In the genomic region with DNA sequence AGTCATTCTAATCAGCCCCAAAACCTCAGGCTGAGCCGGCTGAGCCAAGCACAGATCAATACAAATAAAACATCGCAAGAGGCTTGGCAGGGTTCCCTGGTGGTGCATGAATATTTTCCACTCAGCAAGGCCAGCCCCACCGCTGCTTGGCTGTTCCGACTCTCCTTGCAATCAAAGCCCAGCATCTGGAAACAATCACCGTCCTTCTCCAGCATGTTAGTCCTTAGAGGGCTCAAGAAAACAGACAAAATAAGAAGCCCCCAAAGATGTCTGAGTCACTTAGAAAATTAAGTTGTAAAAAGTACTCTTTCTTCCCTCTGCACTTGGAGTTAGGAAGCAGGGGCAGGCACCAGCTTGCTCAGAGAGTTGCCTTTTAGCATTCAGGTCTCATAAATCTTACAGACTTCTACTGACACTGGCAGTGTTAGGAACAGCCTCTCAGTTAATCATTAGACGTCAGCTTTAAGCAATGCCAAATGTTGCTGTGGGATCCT, we compare ENCODE assay signal across 8 mouse cellular contexts. TPM values are rescaled to one million over a fixed set of nuclear protein-coding genes. Genes with fewer than 3 reads are reported as not detected.
DNase-seq lines count a peak whose midpoint lies in the region; ATAC-seq and TF ChIP-seq lines count a peak whose summit lies in the region.

No protein-coding gene starts in this region.

- peak overlapping the region; percentile 67 for H3K27ac ChIP-seq in liver, adult 2 months (replicated peaks; ENCODE audit: insufficient read depth, low read depth, low read length)
- H3K27ac ChIP-seq in liver, embryonic 11.5 days (ENCODE audit: low read depth, low read length), result no peak overlapping the region
- H3K27ac ChIP-seq in layer of hippocampus, adult 2 months, result no peak overlapping the region

- no peaks in the 10 kb centered on the region for H3K36me3 ChIP-seq in liver, adult 2 months (ENCODE audit: control insufficient read depth, insufficient read depth, low read length)
- no peaks in the 10 kb centered on the region for H3K36me3 ChIP-seq in liver, embryonic 11.5 days (ENCODE audit: control insufficient read depth, insufficient read depth, low read length)

- no peak for ATAC-seq in liver, embryonic 11.5 days (replicated peaks; ENCODE audit: low FRiP score)
- ATAC-seq in activated CD4-positive, CD25-positive, alpha-beta regulatory T cell, adult 4 months, result no peak

- H3K9me3 ChIP-seq in liver, embryonic 11.5 days (ENCODE audit: control insufficient read depth, low read length), result no peaks in the 10 kb centered on the region

- intact Hi-C loops in heart, postnatal 25 days (cut with DNase I), result loop anchor here (5.0 kb wide), 1 partner anchor 45 kb away; no protein-coding TSS in a partner anchor

- no peak overlapping the region for H3K9ac ChIP-seq in liver, adult 2 months (ENCODE audit: low read depth, low read length)
- no peak overlapping the region for H3K9ac ChIP-seq in liver, embryonic 11.5 days (ENCODE audit: low read depth, low read length)

- peak; percentile 92 for DNase-seq in liver, adult 2 months (ENCODE audit: extremely low read depth, low read depth, low spot score)
- no peak for DNase-seq in liver, embryonic 11.5 days (ENCODE audit: low spot score)
- peak; percentile 93 for DNase-seq in forelimb bud, embryonic 11.5 days (ENCODE audit: low read depth, low spot score)
- peak; percentile 79 for DNase-seq in heart, postnatal 25 days (ENCODE audit: low spot score)
- peak; percentile 36 to 40 for DNase-seq in layer of hippocampus, adult 2 months (ENCODE audit: low spot score in 2 of 2)
- DNase-seq in lung, postnatal 10 days, result peak; percentile 82
- peak; percentile 34 for DNase-seq in right cerebral cortex, postnatal 14 days

- 9% methylated on average over 6 of the region's 6 CpGs for WGBS in liver, adult 2 months
- 34% methylated on average over 6 of the region's 6 CpGs for WGBS in liver, embryonic 11.5 days

- no peak overlapping the region for H3K4me3 ChIP-seq in liver, adult 2 months (ENCODE audit: insufficient read depth, low read depth, low read length)
- no peak overlapping the region for H3K4me3 ChIP-seq in liver, embryonic 11.5 days (ENCODE audit: low read depth, low read length)
- H3K4me3 ChIP-seq in layer of hippocampus, adult 2 months, result no peak overlapping the region

- no peak for TF ChIP-seq CTCF in liver, adult 2 months (IDR thresholded peaks at IDR 0.05; ENCODE audit: low read depth, low read length)
- TF ChIP-seq CTCF in layer of hippocampus, adult 2 months (conservative IDR thresholded peaks at IDR 0.05), result no peak

- H3K27me3 ChIP-seq in liver, adult 2 months (ENCODE audit: control insufficient read depth, insufficient read depth, low read length), result no peaks in the 10 kb centered on the region
- no peaks in the 10 kb centered on the region for H3K27me3 ChIP-seq in liver, embryonic 11.5 days (replicated peaks; ENCODE audit: control insufficient read depth, insufficient read depth, low read length)

- H3K79me2 ChIP-seq in liver, adult 2 months (ENCODE audit: control insufficient read depth, insufficient read depth, low read length), result no peaks in the 10 kb centered on the region

- H3K4me2 ChIP-seq in liver, embryonic 11.5 days, result no peak overlapping the region

- TF ChIP-seq POLR2A in liver, adult 2 months (IDR thresholded peaks at IDR 0.05; ENCODE audit: extremely low read depth, insufficient read depth, low read length), result no peak

- peaks cover 12% of the 10 kb centered on the region; the same call in 1 of the 2 replicates for H3K4me1 ChIP-seq in liver, adult 2 months (ENCODE audit: control insufficient read depth, insufficient read depth, low read length)
- H3K4me1 ChIP-seq in liver, embryonic 11.5 days (replicated peaks; ENCODE audit: control insufficient read depth, insufficient read depth, low read length), result no peaks in the 10 kb centered on the region

RNA-seq across cellular contexts. Expression of a gene that starts 54.4 kb away (rescaled TPM):
- 0.18 and 0.20 TPM in 2 replicates for total RNA-seq in liver, adult 2 months (2014; rRNA removed)
- polyA plus RNA-seq in liver, adult 2 months (2012; rRNA removed), result 0.11 TPM in 1 of 2 replicates, not detected in the other
- 0.08 and 0.60 TPM in 2 replicates for polyA plus RNA-seq in liver, embryonic 11.5 days (2014; fragmentation: Nextera tagmentation; extraction: Ambion mirVana)
- 1 to 10 TPM; 3.1 to 5.0 TPM for total RNA-seq in heart, postnatal 25 days (2021)
- under 1 TPM; 0.29 to 0.72 TPM for total RNA-seq in layer of hippocampus, adult 2 months (2021)
- polyA plus RNA-seq in activated CD4-positive, CD25-positive, alpha-beta regulatory T cell, adult 4 months (2017; shearing (Covaris generic)), result not detected
